Mouse (Mus musculus) hindbrain, embryonic 14.5 days (tissue): ENCODE results near the gene Stx1a. TPM values are rescaled to one million over a fixed set of nuclear protein-coding genes. Genes with fewer than 3 reads are reported as not detected.
A peak's percentile ranks its signal among the peaks of the same experiment; 100 is the strongest.

Experiments
- ATAC-seq: fragments of 200-750 bp; cut with Nextera tagmentation; 2 replicates; pipeline ENCODE4 v1.8.0; 2017; ENCODE audit warnings: moderate number of reproducible peaks, mild to moderate bottlenecking, moderate TSS enrichment, moderate library complexity; ENCODE audit not compliant: low FRiP score
- DNase-seq: peaks from one replicate; pipeline ENCODE4 v3.0.0-alpha.2; 2015; ENCODE audit warnings: low spot score
- H3K27ac ChIP-seq: fragments of 300-500 bp; sonication (generic); 2 replicates; pipeline ENCODE4 v1.5.1; 2014; ENCODE audit warnings: mild to moderate bottlenecking, moderate library complexity
- H3K27me3 ChIP-seq: fragments of 300-500 bp; sonication (generic); 2 replicates; pipeline ENCODE4 v1.6.1; 2014; ENCODE audit warnings: mild to moderate bottlenecking, low read length, mixed read lengths; ENCODE audit not compliant: control insufficient read depth, insufficient read depth
- H3K36me3 ChIP-seq: fragments of 300-500 bp; sonication (generic); replicated peaks from 2 replicates; pipeline ENCODE4 v1.6.1; 2014; ENCODE audit not compliant: control insufficient read depth, insufficient read depth
- H3K4me1 ChIP-seq: fragments of 300-500 bp; sonication (generic); replicated peaks from 2 replicates; pipeline ENCODE4 v1.6.1; 2014; ENCODE audit warnings: antibody characterized with exemption, low read length, mixed read lengths; ENCODE audit not compliant: control insufficient read depth, insufficient read depth
- H3K4me2 ChIP-seq: fragments of 300-500 bp; sonication (generic); replicated peaks from 2 replicates; pipeline ENCODE4 v1.6.1; 2014; ENCODE audit warnings: mild to moderate bottlenecking, moderate library complexity
- H3K4me3 ChIP-seq: fragments of 300-500 bp; sonication (generic); replicated peaks from 2 replicates; pipeline ENCODE4 v1.5.1; 2014; ENCODE audit warnings: mild to moderate bottlenecking, low read length
- H3K9ac ChIP-seq: fragments of 300-500 bp; sonication (generic); 2 replicates; pipeline ENCODE4 v1.6.1; 2014
- H3K9me3 ChIP-seq: fragments of 300-500 bp; sonication (generic); 2 replicates; pipeline ENCODE4 v1.6.1; 2016; ENCODE audit warnings: low read length; ENCODE audit not compliant: control insufficient read depth
- WGBS: fragments of 180-500 bp; shearing (Covaris S2); extraction: QIAGEN DNeasy Blood & Tissue Kit; methylation state at CpG from one replicate; pipeline ENCODE4 v1.1.7; 2014; 5-methylcytosine and 5-hydroxymethylcytosine counted together
- polyA plus RNA-seq: library from polyadenylated mRNA; unstranded; fragments of >200 nt; fragmentation: Nextera tagmentation; extraction: Ambion mirVana; gene quantifications from 2 replicates; pipeline ENCODE4 v1.2.1, GENCODE M21; 2014

Stx1a gene
- polyA plus RNA-seq, 1 experiment from 2014 or later: 113 TPM

GRCm38 (mm10) chr5:135001309-135001708 is 22.0 kb upstream of the Stx1a start:
- H3K4me1 ChIP-seq: 0 out of 2 replicates have a peak, but pooled peaks cover 6% of the 10 kb centered on the region
- no peak overlapping the region for H3K4me3 ChIP-seq
- H3K27ac ChIP-seq: no peak overlapping the region
- peak overlapping the region; percentile 22; the same call in 1 of the 2 replicates for H3K9ac ChIP-seq
- no peaks in the 10 kb centered on the region for H3K36me3 ChIP-seq
- H3K27me3 ChIP-seq: no peaks in the 10 kb centered on the region
- peak overlapping the region; percentile 34 for H3K4me2 ChIP-seq
- DNase-seq: peak; percentile 46
- peak; percentile 53; the same call in 1 of the 2 replicates for ATAC-seq
- 1% methylated on average over 14 of the region's 14 CpGs for WGBS
- no peaks in the 10 kb centered on the region for H3K9me3 ChIP-seq

GRCm38 (mm10) chr5:135002151-135002550 is 21.1 kb upstream of the Stx1a start:
- ATAC-seq (no peak), DNase-seq (no peak)
- no peaks in the 10 kb centered on the region for H3K36me3 ChIP-seq
- H3K4me3 ChIP-seq: no peak overlapping the region
- H3K27me3 ChIP-seq: no peaks in the 10 kb centered on the region
- WGBS: 74% methylated on average over 5 of the region's 5 CpGs
- no peak overlapping the region for H3K27ac ChIP-seq
- 0 out of 2 replicates have a peak, but pooled peaks cover 6% of the 10 kb centered on the region for H3K4me1 ChIP-seq
- H3K9ac ChIP-seq: no peak overlapping the region
- no peaks in the 10 kb centered on the region for H3K9me3 ChIP-seq
- no peak overlapping the region for H3K4me2 ChIP-seq

GRCm38 (mm10) chr5:135007802-135008571 is 15.3 kb upstream of the Stx1a start:
- Histone ChIP-seq H3K36me3 (no peaks in the 10 kb centered on the region), H3K4me1 (peaks cover 28% of the 10 kb centered on the region), H3K27me3 (no peaks in the 10 kb centered on the region), H3K4me2 (peak overlapping the region; percentile 95), H3K27ac (peak overlapping the region; percentile 96), H3K9ac (peak overlapping the region; percentile 87), H3K4me3 (peak overlapping the region; percentile 57), H3K9me3 (no peaks in the 10 kb centered on the region)
- ATAC-seq (no peak), DNase-seq (peak; percentile 47)
- WGBS: 36% methylated on average over 16 of the region's 16 CpGs

GRCm38 (mm10) chr5:135008671-135009589 is 14.4 kb upstream of the Stx1a start, which contains the start of gene Abhd11:
TSS of gene Abhd11 (plus strand) at chr5:135009152.
- Histone ChIP-seq H3K9ac (peak within 1 kb of the TSS; percentile 87), H3K27ac (peak within 1 kb of the TSS; percentile 96), H3K27me3 (no peaks in the 10 kb centered on the region), H3K4me3 (peak within 1 kb of the TSS; percentile 57), H3K9me3 (no peaks in the 10 kb centered on the region), H3K36me3 (no peaks in the 10 kb centered on the region), H3K4me1 (peaks cover 28% of the 10 kb centered on the region), H3K4me2 (peak within 1 kb of the TSS; percentile 95)
- under 1% methylated on average over 52 of the region's 52 CpGs for WGBS
- DNase-seq: peak; percentile 99
- peak; percentile 90 for ATAC-seq

GRCm38 (mm10) chr5:135009590-135010319 is 13.5 kb upstream of the Stx1a start:
- H3K4me2 ChIP-seq: peak overlapping the region; percentile 95
- H3K9ac ChIP-seq: peak overlapping the region; percentile 87
- peaks cover 28% of the 10 kb centered on the region for H3K4me1 ChIP-seq
- peak overlapping the region; percentile 96 for H3K27ac ChIP-seq
- H3K36me3 ChIP-seq: no peaks in the 10 kb centered on the region
- DNase-seq (peak; percentile 77), ATAC-seq (peak; percentile 84)
- under 1% methylated on average over 35 of the region's 37 CpGs for WGBS
- no peaks in the 10 kb centered on the region for H3K27me3 ChIP-seq
- no peaks in the 10 kb centered on the region for H3K9me3 ChIP-seq
- peak overlapping the region; percentile 57 for H3K4me3 ChIP-seq

- peaks cover 28% of the 10 kb centered on the region for H3K4me1 ChIP-seq
- H3K27ac ChIP-seq: peak overlapping the region; percentile 96
- no peaks in the 10 kb centered on the region for H3K27me3 ChIP-seq
- no peaks in the 10 kb centered on the region for H3K36me3 ChIP-seq
- H3K9me3 ChIP-seq: no peaks in the 10 kb centered on the region
- H3K4me2 ChIP-seq: peak overlapping the region; percentile 95
- ATAC-seq: no peak
- no peak for DNase-seq
- 54% methylated on average over 7 of the region's 7 CpGs for WGBS
- H3K4me3 ChIP-seq: peak overlapping the region; percentile 57
- H3K9ac ChIP-seq: peak overlapping the region; percentile 87
These were observed 13.0 kb upstream of the Stx1a start for GRCm38 (mm10) chr5:135010320-135010709.

GRCm38 (mm10) chr5:135010841-135011743 is 12.2 kb upstream of the Stx1a start:
- DNase-seq (no peak), ATAC-seq (no peak)
- Histone ChIP-seq H3K4me3 (no peak overlapping the region), H3K9me3 (no peaks in the 10 kb centered on the region), H3K4me2 (peak overlapping the region; percentile 95), H3K4me1 (peaks cover 28% of the 10 kb centered on the region), H3K36me3 (no peaks in the 10 kb centered on the region), H3K27ac (no peak overlapping the region), H3K27me3 (no peaks in the 10 kb centered on the region), H3K9ac (no peak overlapping the region; the same call in 1 of the 2 replicates)
- 83% methylated on average over 25 of the region's 25 CpGs for whole genome bisulfite sequencing
